7 mouse cellular contexts compared by ENCODE assay signal in the genomic region with DNA sequence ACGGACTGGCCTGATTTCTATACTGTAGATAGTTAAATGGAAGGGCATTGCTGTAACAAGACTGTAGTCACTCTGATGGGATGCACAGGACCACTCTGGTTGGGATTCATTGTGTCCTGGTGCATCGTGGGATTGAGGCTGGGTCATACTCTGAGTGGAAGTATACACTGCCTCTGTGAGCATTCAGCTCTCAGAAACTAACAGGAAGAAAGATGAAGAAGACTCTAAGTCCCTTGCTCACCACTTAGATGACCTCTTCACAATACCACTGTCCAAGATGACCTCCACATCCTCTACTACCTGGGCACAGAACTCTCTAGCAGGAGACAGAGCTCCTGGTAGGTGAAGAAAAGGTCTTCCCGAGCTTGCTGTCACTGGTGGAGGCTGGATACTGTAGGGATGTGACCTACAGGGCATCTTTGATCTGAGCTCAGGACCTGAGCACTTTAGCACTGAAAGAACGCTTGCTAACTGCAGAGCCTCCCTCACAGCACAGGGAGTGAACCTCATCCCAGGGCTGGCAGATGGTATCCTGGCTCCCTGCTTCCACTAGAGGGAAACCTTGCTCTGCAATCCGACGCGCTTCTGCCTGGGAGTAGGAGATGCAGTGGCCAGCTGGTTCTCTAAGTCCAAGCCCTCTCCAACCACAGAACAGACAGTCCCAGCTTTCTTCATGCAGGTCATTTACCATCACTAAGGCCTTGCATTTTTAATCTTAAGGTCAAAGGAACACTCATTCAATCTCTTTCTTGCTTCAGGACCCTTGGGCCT. TPM values are rescaled to one million over a fixed set of nuclear protein-coding genes. Genes with fewer than 3 reads are reported as not detected.
A peak's percentile ranks its signal among the peaks of the same experiment; 100 is the strongest.
DNase-seq lines count a peak whose midpoint lies in the region; ATAC-seq and TF ChIP-seq lines count a peak whose summit lies in the region.

No protein-coding gene starts in this region.

- no peak overlapping the region for H3K4me2 ChIP-seq in heart, postnatal 0 days (ENCODE audit: low read depth, low read length)
- H3K4me2 ChIP-seq in lung, embryonic 15.5 days: no peak overlapping the region

- H3K27ac ChIP-seq in ES-Bruce4 (ENCODE audit: insufficient read depth, low read length): no peak overlapping the region
- H3K27ac ChIP-seq in heart, postnatal 0 days (ENCODE audit: low read depth): no peak overlapping the region
- no peak overlapping the region for H3K27ac ChIP-seq in lung, embryonic 15.5 days

- peak; percentile 94 for TF ChIP-seq CTCF in ES-Bruce4 (IDR thresholded peaks at IDR 0.05; ENCODE audit: low read depth, low read length)
- TF ChIP-seq CTCF in heart, postnatal 0 days (IDR thresholded peaks at IDR 0.05; ENCODE audit: low read depth): peak; percentile 98

- WGBS in heart, postnatal 0 days: 16% methylated on average over 7 of the region's 7 CpGs
- 16% methylated on average over 7 of the region's 7 CpGs for WGBS in lung, embryonic 15.5 days

- H3K4me3 ChIP-seq in ES-Bruce4 (ENCODE audit: low read depth, low read length): no peak overlapping the region
- no peak overlapping the region for H3K4me3 ChIP-seq in heart, postnatal 0 days (ENCODE audit: low read depth, low read length)
- H3K4me3 ChIP-seq in lung, embryonic 15.5 days: no peak overlapping the region

- peak; percentile 87 for ATAC-seq in heart, postnatal 0 days (ENCODE audit: insufficient read depth, low read depth)
- peak; percentile 68; the same call in 1 of the 2 replicates for ATAC-seq in lung, embryonic 15.5 days (ENCODE audit: borderline replicate concordance, extremely low read depth, low FRiP score, low TSS enrichment)

- H3K9me3 ChIP-seq in ES-Bruce4 (replicated peaks; ENCODE audit: control insufficient read depth, insufficient read depth, low read length, poor library complexity, severe bottlenecking): no peaks in the 10 kb centered on the region
- no peaks in the 10 kb centered on the region for H3K9me3 ChIP-seq in heart, postnatal 0 days (replicated peaks; ENCODE audit: control insufficient read depth, low read length)
- no peaks in the 10 kb centered on the region for H3K9me3 ChIP-seq in lung, embryonic 15.5 days

- no peaks in the 10 kb centered on the region for H3K36me3 ChIP-seq in ES-Bruce4 (ENCODE audit: control insufficient read depth, insufficient read depth, low read length, poor library complexity, severe bottlenecking)
- H3K36me3 ChIP-seq in heart, postnatal 0 days (replicated peaks; ENCODE audit: control insufficient read depth, insufficient read depth, low read length): no peaks in the 10 kb centered on the region
- no peaks in the 10 kb centered on the region for H3K36me3 ChIP-seq in lung, embryonic 15.5 days

- DNase-seq in ZHBTc4 (ENCODE audit: low read depth, low spot score): peak; percentile 82
- peak; percentile 82 for DNase-seq in embryo, embryonic 9.5 days (ENCODE audit: extremely low spot score)
- DNase-seq in heart, postnatal 0 days (ENCODE audit: low spot score): peak; percentile 92
- peak; percentile 72 to 79 for DNase-seq in kidney, postnatal 4 days
- peak; percentile 92 for DNase-seq in retina, embryonic 14.5 days (ENCODE audit: low spot score)

- H3K27me3 ChIP-seq in ES-Bruce4 (ENCODE audit: control insufficient read depth, insufficient read depth, low read length, poor library complexity, severe bottlenecking): no peaks in the 10 kb centered on the region
- H3K27me3 ChIP-seq in heart, postnatal 0 days (ENCODE audit: control insufficient read depth, insufficient read depth, low read length): peaks cover 64% of the 10 kb centered on the region
- 0 out of 2 replicates have a peak, but pooled peaks cover 10% of the 10 kb centered on the region for H3K27me3 ChIP-seq in lung, embryonic 15.5 days

- peaks cover 2% of the 10 kb centered on the region for H3K4me1 ChIP-seq in ES-Bruce4 (ENCODE audit: control insufficient read depth, insufficient read depth, low read length)
- H3K4me1 ChIP-seq in heart, postnatal 0 days (ENCODE audit: control insufficient read depth, insufficient read depth): no peaks in the 10 kb centered on the region
- peaks cover 16% of the 10 kb centered on the region for H3K4me1 ChIP-seq in lung, embryonic 15.5 days

- TF ChIP-seq EP300 in ES-Bruce4 (IDR thresholded peaks at IDR 0.05; ENCODE audit: insufficient read depth, low read depth, low read length): no peak
- no peak for TF ChIP-seq EP300 in heart, postnatal 0 days (IDR thresholded peaks at IDR 0.05; ENCODE audit: low read depth)

- no peak overlapping the region for H3K9ac ChIP-seq in ES-Bruce4 (ENCODE audit: low read depth, poor library complexity, severe bottlenecking)
- H3K9ac ChIP-seq in heart, postnatal 0 days (replicated peaks; ENCODE audit: low read depth, low read length): no peak overlapping the region
- no peak overlapping the region for H3K9ac ChIP-seq in lung, embryonic 15.5 days

- no peak for TF ChIP-seq POLR2A in ES-Bruce4 (IDR thresholded peaks at IDR 0.05; ENCODE audit: insufficient read depth, low read length)

RNA-seq across cellular contexts. Expression of gene Stum, which starts 49.3 kb away (rescaled TPM):
- 0.36 TPM in 1 of 2 replicates, not detected in the other for polyA plus RNA-seq in ES-Bruce4 (2011; ENCODE audit: insufficient read depth, insufficient read length, low read depth, missing spikeins)
- total RNA-seq in heart, postnatal 0 days (2014; rRNA removed; ENCODE audit: low replicate concordance): 1.0 and 11.4 TPM in 2 replicates
- polyA plus RNA-seq in heart, postnatal 0 days (2015; fragmentation: Nextera tagmentation; extraction: Ambion mirVana): 0.49 and 0.92 TPM in 2 replicates
- polyA plus RNA-seq in lung, embryonic 15.5 days (2015; fragmentation: Nextera tagmentation; extraction: Ambion mirVana): 0.17 and 0.30 TPM in 2 replicates
